Mouse (Mus musculus) spleen, adult 2 months (tissue): ENCODE results near the gene Krtap31-1. TPM values are rescaled to one million over a fixed set of nuclear protein-coding genes. Genes with fewer than 3 reads are reported as not detected.
"Not testable (repeated sequence)": the region's sequence is repeated elsewhere in the genome, so short reads cannot be mapped to it uniquely, and the experiment has no call there.

Source experiments
- DNase-seq, 2 experiments: peaks; one replicate each; pipeline versions ENCODE4 v3.0.0 to v3.0.0-alpha.2; 2012 to 2021; ENCODE audit warnings: low spot score in 2 of 2, low read depth in 1 of 2
- H3K27ac ChIP-seq: fragments of 200-500 bp; 2 replicates; pipeline ENCODE4 v1.5.1; 2012; ENCODE audit warnings: low read length, inconsistent platforms; ENCODE audit not compliant: insufficient read depth
- H3K27me3 ChIP-seq: fragments of 200-500 bp; 2 replicates; pipeline ENCODE4 v1.6.1; 2012; ENCODE audit warnings: mild to moderate bottlenecking, moderate library complexity, low read length, inconsistent platforms; ENCODE audit not compliant: control insufficient read depth, insufficient read depth
- H3K36me3 ChIP-seq: fragments of 200-500 bp; 2 replicates; pipeline ENCODE4 v1.6.1; 2012; ENCODE audit warnings: mild to moderate bottlenecking, low read length, inconsistent platforms; ENCODE audit not compliant: control insufficient read depth, insufficient read depth
- H3K4me1 ChIP-seq: fragments of 200-500 bp; 2 replicates; pipeline ENCODE4 v1.6.1; 2011; ENCODE audit warnings: inconsistent platforms; ENCODE audit not compliant: control insufficient read depth, insufficient read depth, insufficient read length
- H3K4me3 ChIP-seq: fragments of 200-500 bp; 2 replicates; pipeline ENCODE4 v1.5.1; 2011; ENCODE audit warnings: mild to moderate bottlenecking, inconsistent platforms; ENCODE audit not compliant: insufficient read depth, insufficient read length; ENCODE audit errors: extremely low read depth
- CTCF ChIP-seq: fragments of 200-500 bp; IDR thresholded peaks from 2 replicates; pipeline ENCODE4 v1.5.1; 2011; ENCODE audit warnings: mild to moderate bottlenecking, inconsistent platforms; ENCODE audit not compliant: insufficient read depth, insufficient read length, insufficient replicate concordance; ENCODE audit errors: extremely low read depth
- POLR2A ChIP-seq: fragments of 200-500 bp; IDR thresholded peaks from 2 replicates; pipeline ENCODE4 v1.6.1; 2011; ENCODE audit warnings: low read depth, low read length, inconsistent platforms
- WGBS: fragments of 180-500 bp; shearing (Covaris S2); methylation state at CpG from one replicate; pipeline ENCODE4 v1.1.7; 2018; 5-methylcytosine and 5-hydroxymethylcytosine counted together
- polyA plus RNA-seq: library from polyadenylated mRNA; depleted of rRNA; stranded (reverse); fragments of >200 nt; gene quantifications from 2 replicates; pipeline ENCODE4 v1.2.3, GENCODE M21; 2012; rRNA removed

Krtap31-1 gene
- not detected in 2 replicates for polyA plus RNA-seq

GRCm38 (mm10) chr11:99907620-99908019 is at the start of gene Krtap31-1:
Gene Krtap31-1 (plus strand): TSS chr11:99907920.
- Histone ChIP-seq H3K4me1 (no peaks in the 10 kb centered on the region), H3K27ac (no peak within 1 kb of the TSS), H3K27me3 (no peaks in the 10 kb centered on the region), H3K4me3 (no peak within 1 kb of the TSS), H3K36me3 (no peaks in the 10 kb centered on the region)
- 78% methylated on average over 2 of the region's 2 CpGs for WGBS
- TF ChIP-seq POLR2A = no peak
- TF ChIP-seq CTCF = no peak
- no peak for DNase-seq

GRCm38 (mm10) chr11:99858761-99859160 is 49.0 kb upstream of the Krtap31-1 start:
- no peak for DNase-seq
- TF ChIP-seq CTCF (no peak), POLR2A (no peak)
- H3K27me3 ChIP-seq = no peaks in the 10 kb centered on the region
- 81% methylated on average over 2 of the region's 2 CpGs for WGBS
- H3K4me1 ChIP-seq = no peaks in the 10 kb centered on the region
- H3K4me3 ChIP-seq = no peak overlapping the region
- no peak overlapping the region for H3K27ac ChIP-seq
- no peaks in the 10 kb centered on the region for H3K36me3 ChIP-seq

- not testable (repeated sequence) for DNase-seq, H3K4me3 ChIP-seq, H3K4me1 ChIP-seq, H3K27me3 ChIP-seq, H3K36me3 ChIP-seq, H3K27ac ChIP-seq
- WGBS = 50% methylated on average over 1 of the region's 1 CpGs
These were observed 43.5 kb upstream of the Krtap31-1 start, which contains the start of gene Gm11559 for GRCm38 (mm10) chr11:99864176-99864575. Gene Gm11559 (plus strand): TSS chr11:99864476.

GRCm38 (mm10) chr11:99873089-99873488 is 34.6 kb upstream of the Krtap31-1 start, which contains the start of gene Krtap9-1:
Gene Krtap9-1 (plus strand): TSS chr11:99873389.
- not testable (repeated sequence) for H3K27me3 ChIP-seq, H3K36me3 ChIP-seq, H3K27ac ChIP-seq, DNase-seq, H3K4me1 ChIP-seq, H3K4me3 ChIP-seq
- WGBS = 78% methylated on average over 1 of the region's 1 CpGs

- not testable (repeated sequence) for H3K36me3 ChIP-seq, H3K27ac ChIP-seq, H3K4me1 ChIP-seq, H3K27me3 ChIP-seq, DNase-seq, H3K4me3 ChIP-seq
- 35% methylated on average over 1 of the region's 1 CpGs for WGBS
These were observed 28.8 kb upstream of the Krtap31-1 start, which contains the start of gene Gm11567 for GRCm38 (mm10) chr11:99878887-99879286. Gene Gm11567 (plus strand): TSS chr11:99879187.

- Histone ChIP-seq H3K4me3 (no peak within 1 kb of the TSS), H3K4me1 (no peaks in the 10 kb centered on the region), H3K36me3 (no peaks in the 10 kb centered on the region), H3K27me3 (no peaks in the 10 kb centered on the region), H3K27ac (no peak within 1 kb of the TSS)
- no peak for TF ChIP-seq POLR2A
- no peak for TF ChIP-seq CTCF
- DNase-seq = no peak
- 78% methylated on average over 3 of the region's 3 CpGs for WGBS
These were observed 6.7 kb downstream of the Krtap31-1 start, which contains the start of gene Gm11565 for GRCm38 (mm10) chr11:99914451-99914850. Gene Gm11565 (plus strand): TSS chr11:99914751.

GRCm38 (mm10) chr11:99935991-99936390 is 28.3 kb downstream of the Krtap31-1 start, which contains the start of gene Krtap31-2:
Gene Krtap31-2 (plus strand): TSS chr11:99936291.
- Histone ChIP-seq H3K4me1 (no peaks in the 10 kb centered on the region), H3K27me3 (no peaks in the 10 kb centered on the region), H3K4me3 (no peak within 1 kb of the TSS), H3K27ac (no peak within 1 kb of the TSS), H3K36me3 (no peaks in the 10 kb centered on the region)
- 78% methylated on average over 1 of the region's 1 CpGs for WGBS
- DNase-seq = no peak
- no peak for TF ChIP-seq POLR2A
